Mouse (Mus musculus): Measurements from ENCODE around the gene Dctn2.

The Dctn2 gene

DNA sequence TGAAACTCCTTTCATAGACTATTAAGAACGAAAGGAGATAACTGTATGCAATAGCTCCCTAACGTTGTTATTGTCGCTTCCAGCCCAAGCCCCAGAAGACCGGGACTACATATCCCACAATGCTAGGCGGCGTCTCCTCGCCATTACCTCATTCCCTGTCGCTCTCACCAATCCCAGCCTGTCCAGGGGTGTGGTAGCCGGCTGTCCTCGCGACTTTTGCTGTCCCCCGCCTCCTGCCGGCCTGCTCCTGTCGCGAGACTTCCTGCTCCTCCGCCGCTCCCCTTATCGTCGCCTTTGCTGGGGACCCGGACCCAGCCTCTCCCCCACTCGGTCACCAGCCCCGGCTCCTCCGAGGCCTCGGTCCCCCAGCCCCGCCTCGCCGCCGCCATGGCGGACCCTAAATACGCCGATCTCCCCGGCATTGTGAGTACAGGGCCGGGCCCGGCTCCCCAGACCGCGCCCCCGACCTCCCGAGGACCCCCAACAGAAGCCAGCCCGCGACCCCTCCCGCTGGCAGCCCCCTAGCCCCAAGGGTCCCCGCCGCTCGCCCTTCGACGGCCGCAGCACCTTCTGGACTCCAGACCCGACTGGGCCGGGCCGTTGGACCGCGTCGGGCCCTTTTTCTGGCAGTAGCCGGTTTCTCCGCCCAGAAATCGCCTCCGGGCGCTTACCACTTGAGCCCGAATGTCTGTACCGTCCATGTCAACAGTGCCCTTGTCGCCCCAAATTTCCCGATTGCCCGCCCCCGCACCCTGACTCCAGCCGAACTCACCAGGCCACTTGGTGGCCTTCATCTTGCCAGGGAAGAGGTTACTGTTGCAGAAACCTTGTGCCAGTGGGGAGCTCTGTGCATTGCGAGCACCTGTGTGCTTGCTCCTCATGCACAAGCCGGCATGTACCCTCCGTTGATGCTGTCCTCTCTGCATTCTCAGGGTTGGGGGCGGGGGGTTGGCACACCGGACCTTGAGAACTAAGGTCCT is at the start of gene Dctn2:
Dctn2 (plus strand) TSS at position 257 of the 980 bp plus-strand sequence.
- DNase-seq: peak; percentile 93

DNA sequence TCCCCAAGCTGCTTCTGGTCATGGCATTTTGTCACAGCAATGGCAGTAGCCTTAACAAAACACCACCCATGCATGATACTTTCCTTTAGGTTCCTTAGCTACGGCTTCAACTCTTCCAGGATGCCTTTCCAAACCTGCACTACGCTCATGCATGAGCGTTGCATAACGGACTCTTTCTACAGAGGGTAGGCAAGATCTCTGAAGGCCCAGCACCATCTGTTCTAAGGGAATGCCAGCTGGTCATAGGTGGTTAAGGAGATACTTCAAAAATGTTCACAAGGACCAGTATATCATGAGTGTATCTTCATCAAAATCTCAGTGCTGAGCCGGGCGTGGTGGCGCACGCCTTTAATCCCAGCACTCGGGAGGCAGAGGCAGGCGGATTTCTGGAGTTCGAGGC is 49.7 kb upstream of the Dctn2 start:
- DNase-seq: no peak

DNA sequence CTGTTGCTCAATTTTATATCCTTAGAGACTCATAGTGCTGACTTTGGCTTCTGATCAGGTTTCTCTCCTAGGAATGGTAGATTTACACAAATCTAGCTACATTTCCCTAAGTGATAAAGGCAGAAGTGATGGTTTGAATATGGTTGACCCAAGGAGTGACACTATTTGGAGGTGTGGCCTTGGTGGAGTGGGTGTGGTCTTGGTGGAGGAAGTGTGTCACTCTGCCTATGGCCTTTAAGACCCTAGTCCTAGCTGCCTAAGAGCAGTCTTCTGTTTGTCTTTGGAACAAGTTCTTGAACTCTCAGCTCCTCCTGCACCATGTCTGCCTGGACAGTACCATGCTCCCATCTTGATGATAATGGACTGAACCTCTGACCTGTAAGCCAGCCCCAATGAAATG is 49.0 kb upstream of the Dctn2 start:
- DNase-seq: no peak

DNA sequence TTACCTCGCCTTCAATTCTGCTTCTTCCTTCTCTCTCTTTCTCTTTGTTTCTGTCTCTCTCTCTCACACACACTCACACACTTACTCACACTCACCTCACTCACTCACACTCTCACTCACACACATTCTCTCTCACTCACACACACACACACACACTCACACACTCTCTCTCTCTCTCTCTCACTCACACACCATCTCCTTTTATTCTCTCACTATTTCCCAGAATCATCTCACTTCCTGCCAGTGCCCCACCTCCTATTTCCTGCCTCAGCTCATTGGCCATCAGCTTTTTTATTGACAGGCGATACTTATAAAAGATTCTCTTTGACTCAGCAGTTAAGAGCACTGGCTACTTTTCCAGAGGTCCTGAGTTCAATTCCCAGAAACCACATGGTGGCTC is 47.8 kb upstream of the Dctn2 start:
- DNase-seq: no peak

DNA sequence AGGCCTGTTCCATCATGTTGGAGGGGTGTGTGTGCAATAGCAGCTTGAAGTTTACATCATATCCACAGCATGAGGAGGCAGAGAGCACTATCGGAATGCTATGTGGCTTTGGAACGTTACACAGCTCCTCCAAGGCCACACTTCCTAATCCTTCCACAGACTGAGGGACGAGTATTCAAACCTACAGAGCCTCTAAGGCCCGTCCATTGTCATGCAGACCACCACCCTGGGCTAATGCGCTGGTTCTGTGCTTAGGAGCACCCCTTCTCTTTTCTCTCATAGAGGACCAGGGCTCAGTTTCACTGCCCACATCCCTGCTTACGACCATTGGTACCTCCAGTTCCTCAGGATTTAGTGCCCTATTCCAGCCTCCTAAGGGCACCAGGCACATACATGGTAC is 41.0 kb upstream of the Dctn2 start:
- DNase-seq: no peak

GRCm38 (mm10) chr10:127225732-127226131 is 40.4 kb upstream of the Dctn2 start:
- DNase-seq: no peak

GRCm38 (mm10) chr10:127226318-127226895 is 39.8 kb upstream of the Dctn2 start:
- DNase-seq: peak; percentile 39

DNA sequence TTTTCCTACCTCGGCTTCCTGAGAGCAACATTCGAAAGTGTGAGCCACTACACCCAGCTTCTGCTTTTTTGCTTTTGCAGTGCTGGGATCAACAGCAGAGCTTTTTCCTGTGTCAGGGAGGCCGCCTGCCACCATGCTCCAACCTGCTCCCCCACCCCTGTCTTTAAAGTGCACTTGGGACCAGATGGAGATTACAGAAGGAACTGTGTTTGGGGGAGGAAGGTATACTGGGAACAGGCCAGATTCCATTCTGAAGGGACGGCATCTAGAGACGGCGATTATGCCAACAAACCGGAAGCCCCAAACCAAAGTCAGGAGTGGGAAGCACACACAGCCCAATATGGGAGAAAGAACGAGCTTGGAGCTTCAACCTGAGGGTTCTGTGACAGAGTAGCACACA is 39.0 kb upstream of the Dctn2 start:
- no peak for DNase-seq

DNA sequence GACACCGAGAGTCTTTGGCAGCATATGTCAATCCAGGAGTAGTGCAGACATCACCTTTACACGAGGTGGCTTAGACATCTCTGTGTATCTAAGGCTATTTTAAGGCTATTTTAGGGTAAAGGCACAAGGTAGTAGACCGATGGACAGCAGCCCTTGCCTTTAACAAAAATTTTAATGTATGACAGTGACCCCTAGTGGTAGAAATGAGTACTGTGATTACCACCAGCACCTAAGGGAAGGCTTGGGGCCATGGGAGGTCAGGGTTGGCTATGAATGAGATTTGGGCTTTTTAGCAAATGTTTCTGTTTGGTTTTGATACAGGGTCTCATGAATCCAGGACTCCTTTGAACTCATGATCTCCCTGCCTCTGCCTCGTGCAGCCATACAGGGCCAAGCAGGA is 37.3 kb upstream of the Dctn2 start:
- DNase-seq: peak; percentile 45

DNA sequence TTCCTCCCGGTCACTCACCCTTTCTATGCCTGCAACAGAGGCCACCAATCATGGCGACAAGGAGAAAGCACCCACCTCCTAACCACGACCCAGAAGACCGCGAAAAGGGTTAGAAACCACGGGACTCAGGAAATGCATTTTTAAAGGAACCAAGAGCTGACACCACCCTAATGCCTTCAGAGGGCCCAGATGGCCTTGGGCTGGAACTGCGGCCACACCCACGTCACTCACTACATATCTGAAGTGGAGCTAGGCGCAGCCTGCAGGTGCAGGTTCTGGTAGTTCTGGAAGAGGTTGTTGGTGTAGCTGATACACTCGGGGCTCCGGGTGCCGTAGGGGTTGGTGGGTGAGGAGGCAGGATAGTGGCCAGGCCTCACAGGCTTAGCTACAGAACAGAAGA is 35.5 kb upstream of the Dctn2 start:
- DNase-seq: no peak

DNA sequence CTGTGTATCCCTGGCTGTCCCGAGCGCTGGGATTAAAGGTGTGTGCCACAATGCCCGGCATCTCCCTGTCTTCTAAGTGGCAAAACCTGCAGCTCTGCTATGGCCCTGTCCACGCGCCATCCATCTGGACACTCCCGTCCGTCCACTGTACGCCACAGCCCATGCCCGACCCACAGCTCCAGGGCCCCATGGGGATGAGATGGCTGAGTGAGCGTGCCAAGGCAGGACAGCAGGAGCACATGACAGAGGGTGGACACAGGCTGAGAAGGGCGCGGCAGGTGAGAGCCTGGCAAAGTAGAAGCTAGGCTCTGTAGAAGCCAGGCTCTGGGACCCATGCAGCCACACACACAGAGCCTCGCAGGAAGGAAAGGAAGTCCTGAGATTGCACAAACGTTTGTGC is 34.4 kb upstream of the Dctn2 start:
- DNase-seq: no peak

- DNase-seq: no peak
Measured at GRCm38 (mm10) chr10:127233141-127233540, 33.0 kb upstream of the Dctn2 start.

- no peak for DNase-seq
Measured at GRCm38 (mm10) chr10:127236541-127236940, 29.6 kb upstream of the Dctn2 start.

- no peak for DNase-seq
Measured at GRCm38 (mm10) chr10:127238241-127238824, 27.8 kb upstream of the Dctn2 start.

DNA sequence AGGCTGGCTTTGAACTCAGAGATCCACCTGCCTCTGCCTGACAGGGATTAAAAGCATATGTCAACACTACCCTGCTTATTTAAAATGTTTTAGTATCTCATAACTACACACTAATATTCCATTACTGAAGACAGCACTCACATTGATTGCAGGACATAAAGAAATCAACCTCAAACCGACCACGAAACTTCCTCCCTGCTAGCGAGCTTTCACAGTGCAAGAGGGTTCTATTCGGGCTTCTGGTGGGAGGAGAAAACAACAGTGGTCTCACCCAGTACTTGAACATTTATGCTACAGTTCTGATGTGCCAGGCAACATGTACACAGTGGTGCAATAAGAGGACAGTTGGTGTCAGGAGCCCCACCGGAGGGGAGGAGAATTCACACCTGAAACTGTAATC is 15.4 kb upstream of the Dctn2 start:
- DNase-seq: no peak

- DNase-seq: peak; percentile 52
Measured at GRCm38 (mm10) chr10:127255625-127256345, 10.4 kb upstream of the Dctn2 start.

- DNase-seq: no peak
Measured at GRCm38 (mm10) chr10:127257790-127258189, 8.4 kb upstream of the Dctn2 start.

DNA sequence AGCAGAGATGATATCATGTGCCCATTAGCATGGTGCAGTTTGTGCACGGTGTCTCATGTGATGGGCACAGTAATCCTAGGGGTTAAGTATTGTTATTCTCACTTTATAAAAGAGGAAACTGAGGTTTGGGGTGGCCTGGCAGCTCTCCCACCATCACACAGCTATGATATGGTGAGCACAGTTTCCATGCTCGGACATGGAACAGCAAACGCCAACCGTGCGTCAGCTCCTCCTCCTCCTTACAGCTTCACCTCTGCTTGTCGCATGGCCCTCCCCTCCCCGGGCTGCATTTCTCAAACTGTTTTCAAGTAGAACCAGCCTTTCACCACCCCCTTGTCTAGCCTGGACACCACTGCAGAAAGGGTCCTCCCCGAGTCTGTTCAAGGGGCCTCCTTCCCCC is 7.7 kb upstream of the Dctn2 start:
- no peak for DNase-seq

DNA sequence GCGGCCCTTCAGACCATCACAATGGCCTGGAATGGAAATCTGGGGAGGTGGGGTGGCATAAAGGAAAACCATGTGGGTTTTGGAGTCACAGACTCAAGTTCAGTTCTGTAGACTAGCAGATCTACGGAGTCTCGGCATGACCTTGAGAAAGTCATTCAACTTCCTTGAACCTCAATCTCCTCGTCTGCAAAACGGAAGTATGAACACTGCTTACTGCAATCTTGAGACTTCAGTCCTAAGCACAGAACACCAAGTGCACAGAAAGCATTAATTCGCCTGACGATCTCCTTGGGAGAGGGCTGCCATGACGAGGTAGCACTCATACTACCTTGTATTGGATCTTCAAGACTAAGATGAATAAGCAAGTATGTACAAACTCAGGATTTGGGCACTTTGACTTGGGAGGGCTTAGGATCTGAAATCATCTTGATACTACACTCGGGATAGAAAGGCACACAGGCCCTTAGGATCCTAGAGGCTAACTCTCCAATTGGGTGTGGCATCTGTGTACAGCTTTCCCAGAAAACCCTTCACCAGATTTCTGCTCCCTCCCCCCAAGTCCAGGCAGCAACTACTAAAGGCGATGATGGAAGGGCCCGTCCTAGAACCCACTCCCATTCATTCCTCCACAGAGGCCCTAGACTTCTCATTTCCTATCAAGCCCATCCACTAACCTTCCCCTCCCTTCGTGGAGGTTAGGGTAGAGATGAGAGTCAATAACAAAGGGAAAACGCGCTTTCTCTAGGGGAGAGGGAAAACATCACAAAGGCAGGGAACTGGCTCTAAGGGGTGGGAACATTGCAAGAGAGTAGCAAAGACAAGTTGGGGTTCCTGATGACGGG is 4.2 kb upstream of the Dctn2 start:
- DNase-seq: no peak

GRCm38 (mm10) chr10:127262548-127263398 is 3.4 kb upstream of the Dctn2 start, which contains the start of gene Kif5a:
Gene Kif5a, minus strand, starts transcription at chr10:127263348.
- DNase-seq: peak; percentile 48

DNA sequence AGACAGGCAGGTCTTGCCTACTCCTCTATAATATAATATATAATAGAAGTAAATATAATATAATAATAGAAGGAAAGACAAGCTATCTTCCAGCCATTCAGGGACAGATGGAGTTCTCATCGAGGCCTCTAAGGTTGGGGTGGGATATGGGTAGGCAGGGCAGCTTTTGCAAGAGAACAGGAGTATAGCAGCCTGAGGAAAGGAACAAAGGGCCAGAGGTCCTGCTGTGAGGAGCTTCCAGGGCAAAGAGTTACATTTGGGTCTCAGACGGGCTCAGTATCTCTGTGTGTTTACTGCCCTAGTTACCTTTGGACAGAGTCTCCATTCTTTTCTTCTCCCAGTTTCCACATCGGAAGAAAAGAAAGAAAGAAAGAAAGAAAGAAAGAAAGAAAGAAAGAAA is 2.5 kb upstream of the Dctn2 start:
- no peak for DNase-seq
